Mouse (Mus musculus): ENCODE results near the gene Fgfr2. TPM values are rescaled to one million over a fixed set of nuclear protein-coding genes. Genes with fewer than 3 reads are reported as not detected.

Fgfr2 gene
- polyA plus RNA-seq, 1 experiment from 2014 or later: 92.5 TPM

- DNase-seq (ENCODE audit: low spot score): no peak
- H3K27ac ChIP-seq: no peak overlapping the region
- WGBS: 95% methylated on average over 4 of the region's 4 CpGs
- peaks cover 6% of the 10 kb centered on the region; the same call in 1 of the 2 replicates for H3K27me3 ChIP-seq (ENCODE audit: insufficient read depth, poor library complexity, severe bottlenecking)
- H3K4me1 ChIP-seq (replicated peaks): no peaks in the 10 kb centered on the region
- H3K36me3 ChIP-seq: no peaks in the 10 kb centered on the region
- no peak overlapping the region for H3K4me3 ChIP-seq
- H3K9me3 ChIP-seq: no peaks in the 10 kb centered on the region
These were observed 2321.3 kb downstream of the Fgfr2 start for GRCm38 (mm10) chr7:130801811-130802210.

- Histone ChIP-seq H3K27ac (no peak overlapping the region), H3K9me3 (no peaks in the 10 kb centered on the region), H3K36me3 (no peaks in the 10 kb centered on the region), H3K4me1 (replicated peaks) (no peaks in the 10 kb centered on the region), H3K27me3 (ENCODE audit: insufficient read depth, poor library complexity, severe bottlenecking) (peaks cover 6% of the 10 kb centered on the region; the same call in 1 of the 2 replicates), H3K4me3 (no peak overlapping the region)
- 63% methylated on average over 4 of the region's 4 CpGs for WGBS
- no peak for DNase-seq (ENCODE audit: low spot score)
These were observed 2322.5 kb downstream of the Fgfr2 start for GRCm38 (mm10) chr7:130800681-130801080.

- Histone ChIP-seq H3K9me3 (no peaks in the 10 kb centered on the region), H3K27ac (no peak overlapping the region), H3K27me3 (ENCODE audit: insufficient read depth, poor library complexity, severe bottlenecking) (peaks cover 2% of the 10 kb centered on the region; the same call in 1 of the 2 replicates), H3K4me3 (no peak overlapping the region), H3K4me1 (replicated peaks) (no peaks in the 10 kb centered on the region), H3K36me3 (no peaks in the 10 kb centered on the region)
- DNase-seq (ENCODE audit: low spot score): no peak
- 85% methylated on average over 10 of the region's 10 CpGs for WGBS
These were observed 2323.7 kb downstream of the Fgfr2 start for GRCm38 (mm10) chr7:130799418-130799817.

- no peak for DNase-seq (ENCODE audit: low spot score)
- Histone ChIP-seq H3K9me3 (no peaks in the 10 kb centered on the region), H3K27ac (no peak overlapping the region), H3K36me3 (no peaks in the 10 kb centered on the region), H3K27me3 (ENCODE audit: insufficient read depth, poor library complexity, severe bottlenecking) (no peaks in the 10 kb centered on the region), H3K4me3 (no peak overlapping the region), H3K4me1 (replicated peaks) (no peaks in the 10 kb centered on the region)
- 92% methylated on average over 6 of the region's 6 CpGs for WGBS
These were observed 2325.6 kb downstream of the Fgfr2 start for GRCm38 (mm10) chr7:130797524-130797923.

- Histone ChIP-seq H3K4me1 (replicated peaks) (peaks cover 4% of the 10 kb centered on the region; the same call in 1 of the 2 replicates), H3K9me3 (no peaks in the 10 kb centered on the region), H3K4me3 (no peak overlapping the region), H3K27me3 (ENCODE audit: insufficient read depth, poor library complexity, severe bottlenecking) (no peaks in the 10 kb centered on the region), H3K27ac (no peak overlapping the region), H3K36me3 (no peaks in the 10 kb centered on the region)
- DNase-seq (ENCODE audit: low spot score): no peak
- 70% methylated on average over 8 of the region's 8 CpGs for WGBS
These were observed 2326.4 kb downstream of the Fgfr2 start for GRCm38 (mm10) chr7:130796786-130797185.

GRCm38 (mm10) chr7:130793671-130794070 lies 2329.5 kb downstream of the Fgfr2 start:
- no peak overlapping the region for H3K4me3 ChIP-seq
- H3K27ac ChIP-seq: no peak overlapping the region
- WGBS: 85% methylated on average over 9 of the region's 9 CpGs
- H3K27me3 ChIP-seq (ENCODE audit: insufficient read depth, poor library complexity, severe bottlenecking): no peaks in the 10 kb centered on the region
- H3K36me3 ChIP-seq: no peaks in the 10 kb centered on the region
- peaks cover 7% of the 10 kb centered on the region; the same call in 1 of the 2 replicates for H3K4me1 ChIP-seq (replicated peaks)
- no peaks in the 10 kb centered on the region for H3K9me3 ChIP-seq
- no peak for DNase-seq (ENCODE audit: low spot score)

- no peak for DNase-seq (ENCODE audit: low spot score)
- no peaks in the 10 kb centered on the region for H3K27me3 ChIP-seq (ENCODE audit: insufficient read depth, poor library complexity, severe bottlenecking)
- peaks cover 7% of the 10 kb centered on the region; the same call in 1 of the 2 replicates for H3K4me1 ChIP-seq (replicated peaks)
- WGBS: 81% methylated on average over 7 of the region's 7 CpGs
- no peaks in the 10 kb centered on the region for H3K36me3 ChIP-seq
- no peak overlapping the region for H3K27ac ChIP-seq
- H3K9me3 ChIP-seq: no peaks in the 10 kb centered on the region
- no peak overlapping the region for H3K4me3 ChIP-seq
These were observed 2333.7 kb downstream of the Fgfr2 start for GRCm38 (mm10) chr7:130789456-130789855.

- DNase-seq (ENCODE audit: low spot score): no peak
- H3K9me3 ChIP-seq: no peaks in the 10 kb centered on the region
- 83% methylated on average over 3 of the region's 3 CpGs for WGBS
- no peaks in the 10 kb centered on the region for H3K36me3 ChIP-seq
- peaks cover 7% of the 10 kb centered on the region; the same call in 1 of the 2 replicates for H3K4me1 ChIP-seq (replicated peaks)
- no peak overlapping the region for H3K27ac ChIP-seq
- H3K27me3 ChIP-seq (ENCODE audit: insufficient read depth, poor library complexity, severe bottlenecking): no peaks in the 10 kb centered on the region
- no peak overlapping the region for H3K4me3 ChIP-seq
These were observed 2334.2 kb downstream of the Fgfr2 start for GRCm38 (mm10) chr7:130788950-130789349.

- no peaks in the 10 kb centered on the region for H3K9me3 ChIP-seq
- no peaks in the 10 kb centered on the region for H3K36me3 ChIP-seq
- DNase-seq (ENCODE audit: low spot score): no peak
- WGBS: 95% methylated on average over 4 of the region's 4 CpGs
- H3K4me1 ChIP-seq (replicated peaks): peaks cover 7% of the 10 kb centered on the region; the same call in 1 of the 2 replicates
- H3K27ac ChIP-seq: no peak overlapping the region
- no peak overlapping the region for H3K4me3 ChIP-seq
- H3K27me3 ChIP-seq (ENCODE audit: insufficient read depth, poor library complexity, severe bottlenecking): no peaks in the 10 kb centered on the region
These were observed 2335.6 kb downstream of the Fgfr2 start for GRCm38 (mm10) chr7:130787537-130787936.

GRCm38 (mm10) chr7:130786708-130787107 lies 2336.4 kb downstream of the Fgfr2 start:
- H3K4me1 ChIP-seq (replicated peaks): peaks cover 2% of the 10 kb centered on the region; the same call in 1 of the 2 replicates
- H3K9me3 ChIP-seq: no peaks in the 10 kb centered on the region
- 87% methylated on average over 5 of the region's 5 CpGs for WGBS
- H3K4me3 ChIP-seq: no peak overlapping the region
- no peak for DNase-seq (ENCODE audit: low spot score)
- no peaks in the 10 kb centered on the region for H3K36me3 ChIP-seq
- H3K27ac ChIP-seq: no peak overlapping the region
- no peaks in the 10 kb centered on the region for H3K27me3 ChIP-seq (ENCODE audit: insufficient read depth, poor library complexity, severe bottlenecking)

- no peak overlapping the region for H3K4me3 ChIP-seq
- WGBS: 93% methylated on average over 12 of the region's 12 CpGs
- no peaks in the 10 kb centered on the region for H3K36me3 ChIP-seq
- H3K27ac ChIP-seq: no peak overlapping the region
- H3K9me3 ChIP-seq: no peaks in the 10 kb centered on the region
- DNase-seq (ENCODE audit: low spot score): no peak
- H3K4me1 ChIP-seq (replicated peaks): no peaks in the 10 kb centered on the region; the same call in 1 of the 2 replicates
- H3K27me3 ChIP-seq (ENCODE audit: insufficient read depth, poor library complexity, severe bottlenecking): no peaks in the 10 kb centered on the region
These were observed 2337.1 kb downstream of the Fgfr2 start for GRCm38 (mm10) chr7:130785923-130786575.

GRCm38 (mm10) chr7:130782501-130783050 lies 2340.6 kb downstream of the Fgfr2 start:
- Histone ChIP-seq H3K4me1 (replicated peaks) (no peaks in the 10 kb centered on the region), H3K4me3 (no peak overlapping the region), H3K27ac (no peak overlapping the region), H3K9me3 (no peaks in the 10 kb centered on the region), H3K36me3 (no peaks in the 10 kb centered on the region), H3K27me3 (ENCODE audit: insufficient read depth, poor library complexity, severe bottlenecking) (no peaks in the 10 kb centered on the region)
- WGBS: 86% methylated on average over 5 of the region's 5 CpGs
- no peak for DNase-seq (ENCODE audit: low spot score)

- Histone ChIP-seq H3K27ac (no peak overlapping the region), H3K27me3 (ENCODE audit: insufficient read depth, poor library complexity, severe bottlenecking) (no peaks in the 10 kb centered on the region), H3K9me3 (no peaks in the 10 kb centered on the region), H3K4me3 (no peak overlapping the region), H3K4me1 (replicated peaks) (no peaks in the 10 kb centered on the region), H3K36me3 (no peaks in the 10 kb centered on the region)
- 74% methylated on average over 5 of the region's 5 CpGs for WGBS
- no peak for DNase-seq (ENCODE audit: low spot score)
These were observed 2342.2 kb downstream of the Fgfr2 start for GRCm38 (mm10) chr7:130780866-130781419.

Data from hindbrain, embryonic 10.5 days (tissue).